Mouse (Mus musculus) CH12.LX (cell line): ENCODE data around the gene Ctc1. TPM values are rescaled to one million over a fixed set of nuclear protein-coding genes. Genes with fewer than 3 reads are reported as not detected.

Source experiments
- DNase-seq: peaks from one replicate; pipeline ENCODE4 v3.0.0-alpha.2; 2013; ENCODE audit errors: extremely low read depth
- H3K27ac ChIP-seq: 2 replicates; pipeline ENCODE4 v1.5.1; 2012; ENCODE audit warnings: low read depth, mild to moderate bottlenecking, control low read depth, moderate library complexity; ENCODE audit not compliant: insufficient read depth
- H3K27me3 ChIP-seq: replicated peaks from 2 replicates; pipeline ENCODE3; 2012; ENCODE audit warnings: inconsistent platforms
- H3K36me3 ChIP-seq, 2 experiments: replicated peaks in 1 of 2; 2 replicates each; pipeline versions ENCODE3 to v1.6.1; 2012; ENCODE audit warnings: inconsistent platforms in 1 of 2, low read length in 1 of 2, mild to moderate bottlenecking in 1 of 2, mixed read lengths in 1 of 2, moderate library complexity in 1 of 2; ENCODE audit not compliant: control insufficient read depth in 1 of 2, insufficient read depth in 1 of 2
- H3K4me1 ChIP-seq, 2 experiments: 2 replicates each; pipeline ENCODE4 v1.6.1; 2012; ENCODE audit warnings: inconsistent platforms in 1 of 2, moderate library complexity in 1 of 2; ENCODE audit not compliant: insufficient read depth in 2 of 2, control insufficient read depth in 1 of 2
- H3K4me2 ChIP-seq: 2 replicates; pipeline ENCODE4 v1.6.1; 2012; ENCODE audit warnings: low read depth, mild to moderate bottlenecking, control low read depth; ENCODE audit not compliant: poor library complexity, insufficient read depth, severe bottlenecking
- H3K4me3 ChIP-seq, 3 experiments: fragments of 150-350 bp in 1 of 3; sonication (generic) in 1 of 3; replicated peaks in 1 of 3; 2 replicates each; pipeline versions ENCODE3 to v1.5.1; 2011 to 2012; ENCODE audit warnings: low read depth in 2 of 3, low read length in 2 of 3, mild to moderate bottlenecking in 2 of 3, moderate library complexity in 2 of 3, control low read depth in 1 of 3, improper control_type of control experiment in 1 of 3, inconsistent platforms in 1 of 3, mixed read lengths in 1 of 3; ENCODE audit not compliant: poor library complexity in 1 of 3
- H3K79me2 ChIP-seq: replicated peaks from 2 replicates; pipeline ENCODE4 v1.6.1; 2012; ENCODE audit warnings: mild to moderate bottlenecking, moderate library complexity; ENCODE audit not compliant: control insufficient read depth, poor library complexity, insufficient read depth, severe bottlenecking; ENCODE audit errors: extremely low read depth
- H3K9ac ChIP-seq: 2 replicates; pipeline ENCODE4 v1.6.1; 2012; ENCODE audit warnings: low read depth, mild to moderate bottlenecking, control low read depth, moderate library complexity; ENCODE audit not compliant: insufficient read depth
- H3K9me3 ChIP-seq: replicated peaks from 2 replicates; pipeline ENCODE3; 2012; ENCODE audit warnings: low read length, inconsistent platforms, mixed read lengths
- BHLHE40 ChIP-seq: IDR thresholded peaks from 2 replicates; pipeline ENCODE4 v1.6.1; 2011; ENCODE audit warnings: mild to moderate bottlenecking, low read depth, low read length, improper control_type of control experiment
- CHD2 ChIP-seq: IDR thresholded peaks from 2 replicates; pipeline ENCODE4 v1.6.1; 2011; ENCODE audit warnings: low read length, improper control_type of control experiment
- ELF1 ChIP-seq: IDR thresholded peaks from 2 replicates; pipeline ENCODE4 v1.6.1; 2014; ENCODE audit warnings: low read depth, mild to moderate bottlenecking, inconsistent platforms, low read length, improper control_type of control experiment
- ETS1 ChIP-seq: conservative IDR thresholded peaks from 2 replicates; pipeline ENCODE4 v1.6.1; 2012; ENCODE audit warnings: low read depth, mild to moderate bottlenecking, inconsistent platforms, low read length, improper control_type of control experiment, moderate library complexity
- GABPA ChIP-seq: IDR thresholded peaks from 2 replicates; pipeline ENCODE4 v1.6.1; 2012; ENCODE audit warnings: low read depth, low read length, improper control_type of control experiment, inconsistent platforms; ENCODE audit not compliant: insufficient replicate concordance
- JUN ChIP-seq: IDR thresholded peaks from 2 replicates; pipeline ENCODE4 v1.6.1; 2011; ENCODE audit warnings: low read depth, mild to moderate bottlenecking, low read length, improper control_type of control experiment, moderate library complexity; ENCODE audit not compliant: insufficient read depth
- JUND ChIP-seq: conservative IDR thresholded peaks from 2 replicates; pipeline ENCODE4 v1.6.1; 2011; ENCODE audit warnings: low read depth, low read length, improper control_type of control experiment
- KAT2A ChIP-seq: IDR thresholded peaks from 2 replicates; pipeline ENCODE4 v1.6.1; 2012; ENCODE audit warnings: low read length, improper control_type of control experiment, inconsistent platforms; ENCODE audit not compliant: insufficient replicate concordance
- MAFK ChIP-seq: IDR thresholded peaks from 2 replicates; pipeline ENCODE4 v1.6.1; 2011; ENCODE audit warnings: low read length, improper control_type of control experiment; ENCODE audit not compliant: insufficient replicate concordance
- MXI1 ChIP-seq: IDR thresholded peaks from 2 replicates; pipeline ENCODE4 v1.6.1; 2011; ENCODE audit warnings: mild to moderate bottlenecking, low read depth, low read length, improper control_type of control experiment
- NELFE ChIP-seq: IDR thresholded peaks from 2 replicates; pipeline ENCODE4 v1.6.1; 2011; ENCODE audit warnings: low read depth, low read length, improper control_type of control experiment
- PAX5 ChIP-seq: IDR thresholded peaks from 2 replicates; pipeline ENCODE4 v1.6.1; 2012; ENCODE audit warnings: low read length, inconsistent platforms, mixed read lengths
- POLR2A ChIP-seq: IDR thresholded peaks from 2 replicates; pipeline ENCODE4 v1.6.1; 2011; ENCODE audit warnings: low read depth, mild to moderate bottlenecking, improper control_type of control experiment, low read length
- RAD21 ChIP-seq: IDR thresholded peaks from 2 replicates; pipeline ENCODE4 v1.6.1; 2011; ENCODE audit warnings: low read depth, mild to moderate bottlenecking, low read length, improper control_type of control experiment, moderate library complexity
- RCOR1 ChIP-seq: conservative IDR thresholded peaks from 2 replicates; pipeline ENCODE4 v1.6.1; 2012; ENCODE audit warnings: low read depth, mild to moderate bottlenecking, inconsistent platforms, low read length, improper control_type of control experiment
- SIN3A ChIP-seq: IDR thresholded peaks from 2 replicates; pipeline ENCODE4 v1.6.1; 2012; ENCODE audit warnings: low read length, improper control_type of control experiment, inconsistent platforms
- TCF12 ChIP-seq: IDR thresholded peaks from 2 replicates; pipeline ENCODE4 v1.6.1; 2014; ENCODE audit warnings: low read depth, mild to moderate bottlenecking, inconsistent platforms, low read length, improper control_type of control experiment
- ZKSCAN1 ChIP-seq: IDR thresholded peaks from 2 replicates; pipeline ENCODE4 v1.6.1; 2012; ENCODE audit warnings: low read depth, inconsistent platforms, low read length, improper control_type of control experiment, borderline replicate concordance
- dilution Hi-C: fragments of 300-500 bp; cut with MboI; formaldehyde crosslinking; loops from 2 replicates; pipeline ENCODE4 v1.14.3; 2020; ENCODE audit warnings: low sequenced_read_pairs; ENCODE audit not compliant: extremely low pct_unique_long_range_greater_than_20kb, extremely low pct_ligation_motif_present
- in situ Hi-C: fragments of 300-500 bp; cut with MboI; formaldehyde crosslinking; loops from 3 replicates; pipeline ENCODE4 v1.14.3; 2019; ENCODE audit warnings: low sequenced_read_pairs, low pct_ligation_motif_present, low pct_unique_long_range_greater_than_20kb, mixed read lengths
- polyA plus RNA-seq: library from polyadenylated mRNA; unstranded; fragments of >175 nt; gene quantifications from 2 replicates; pipeline ENCODE4 v1.2.1, GENCODE M21; 2012; ENCODE audit warnings: low read depth; ENCODE audit not compliant: insufficient read length
- total RNA-seq, 2 experiments: library from RNA; depleted of rRNA; stranded (reverse); fragments of 300-350 nt in 1 of 2; fragments of >200 nt in 1 of 2; gene quantifications; 2 replicates each; pipeline ENCODE4 v1.2.3; 2012 to 2014

Ctc1 gene
- total and polyA plus RNA-seq, 3 experiments = 20.5 to 69.8 (median 44.8) TPM

DNA sequence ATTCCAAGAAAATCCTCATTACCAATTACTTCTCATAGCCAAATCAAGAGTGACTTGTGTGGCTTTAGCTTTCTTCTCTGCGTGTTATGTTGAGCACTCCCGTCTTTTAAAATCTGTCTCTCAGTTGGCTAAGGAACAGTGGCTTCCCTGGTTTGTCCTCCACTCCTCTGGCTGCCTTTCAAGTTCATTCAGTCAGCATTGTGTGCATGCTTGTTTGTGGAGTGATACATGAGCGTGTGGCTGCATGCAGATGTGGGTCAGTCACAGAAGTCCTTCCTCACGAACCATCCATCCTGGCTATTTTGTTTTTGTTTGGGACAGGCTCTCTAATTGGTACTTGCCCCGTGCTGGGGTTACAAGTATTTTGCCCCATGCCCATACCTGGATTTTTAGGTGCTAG lies 60.9 kb downstream of the Ctc1 start:
- no peak overlapping the region for H3K9ac ChIP-seq
- H3K27me3 ChIP-seq = peaks cover 2% of the 10 kb centered on the region
- no peak overlapping the region for H3K4me2 ChIP-seq
- no peaks in the 10 kb centered on the region for H3K9me3 ChIP-seq
- no peaks in the 10 kb centered on the region for H3K36me3 ChIP-seq
- H3K4me3 ChIP-seq = no peak overlapping the region
- dilution Hi-C loops (no loop called here), in situ Hi-C loops (loop anchor here (25.0 kb wide), 1 partner anchor 936 kb away; the partner anchor contains the start of genes Acadvl, Dlg4 and Dvl2)
- H3K79me2 ChIP-seq = no peaks in the 10 kb centered on the region
- TF ChIP-seq PAX5 (no peak), KAT2A (no peak), CHD2 (no peak), POLR2A (no peak), GABPA (no peak), ETS1 (no peak)
- peaks cover 27 to 69% of the 10 kb centered on the region in 2 experiments for H3K4me1 ChIP-seq
- DNase-seq = no peak
- no peak overlapping the region for H3K27ac ChIP-seq

DNA sequence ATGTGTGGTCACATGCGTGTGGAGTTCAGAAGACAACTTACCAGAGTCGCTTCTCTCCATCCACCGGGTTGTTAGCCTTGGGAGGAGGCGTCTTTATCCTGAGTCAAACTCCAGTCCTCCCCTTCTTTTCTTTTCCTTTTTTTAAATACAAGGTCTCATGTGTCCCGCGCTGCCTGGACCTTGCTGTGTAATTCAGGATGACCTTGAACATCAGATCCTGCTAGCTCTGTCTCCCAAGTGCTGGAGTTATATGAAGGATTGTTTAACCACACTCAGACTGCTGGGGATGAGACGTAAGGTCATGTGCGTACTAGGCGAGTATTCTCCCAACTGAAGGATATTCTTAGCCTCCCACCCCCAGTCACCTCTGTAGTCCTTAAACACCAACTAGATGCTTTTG lies 61.6 kb downstream of the Ctc1 start:
- H3K79me2 ChIP-seq = no peaks in the 10 kb centered on the region
- no peak overlapping the region for H3K9ac ChIP-seq
- TF ChIP-seq BHLHE40 = no peak
- no peak for TF ChIP-seq MXI1
- peaks cover 25 to 63% of the 10 kb centered on the region in 2 experiments for H3K4me1 ChIP-seq
- in situ Hi-C loops = loop anchor here (25.0 kb wide), 1 partner anchor 935 kb away; the partner anchor contains the start of genes Acadvl, Dlg4 and Dvl2
- no peak overlapping the region for H3K27ac ChIP-seq
- H3K9me3 ChIP-seq = no peaks in the 10 kb centered on the region
- dilution Hi-C loops = no loop called here
- no peaks in the 10 kb centered on the region for H3K36me3 ChIP-seq
- DNase-seq = no peak
- peaks cover 7% of the 10 kb centered on the region for H3K27me3 ChIP-seq
- no peak overlapping the region for H3K4me2 ChIP-seq
- no peak overlapping the region for H3K4me3 ChIP-seq

DNA sequence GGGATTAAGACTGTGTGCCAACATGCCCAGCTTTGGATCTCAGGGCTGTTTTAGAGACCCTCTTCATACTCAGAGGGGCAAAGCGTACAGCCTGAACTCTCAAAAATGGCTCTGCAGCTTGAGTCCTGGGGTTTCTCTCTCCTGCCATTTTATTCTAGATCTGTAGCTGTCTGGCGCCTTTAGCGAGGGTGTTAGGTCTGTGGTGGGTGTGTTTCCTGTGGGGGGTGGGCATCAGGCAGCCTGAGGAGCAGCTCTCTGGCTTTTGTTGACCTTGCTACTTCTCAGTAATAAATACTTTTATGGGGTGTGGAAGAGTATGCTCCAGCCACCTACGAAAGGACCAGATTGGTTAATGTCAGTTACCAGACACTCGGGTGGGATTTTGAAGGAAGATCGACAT lies 62.3 kb downstream of the Ctc1 start:
- no peaks in the 10 kb centered on the region for H3K36me3 ChIP-seq
- no peak overlapping the region for H3K27ac ChIP-seq
- H3K4me3 ChIP-seq = no peak overlapping the region
- H3K79me2 ChIP-seq = no peaks in the 10 kb centered on the region
- in situ Hi-C loops = loop anchor here (25.0 kb wide), 1 partner anchor 934 kb away; the partner anchor contains the start of genes Acadvl, Dlg4 and Dvl2
- no peak overlapping the region for H3K4me2 ChIP-seq
- no peak for DNase-seq
- H3K9me3 ChIP-seq = no peaks in the 10 kb centered on the region
- H3K9ac ChIP-seq = no peak overlapping the region
- TF ChIP-seq MXI1 (no peak), PAX5 (no peak), ZKSCAN1 (no peak), JUND (no peak), KAT2A (no peak), RAD21 (no peak), POLR2A (no peak), NELFE (no peak), CHD2 (no peak), JUN (no peak), RCOR1 (no peak), MAFK (no peak), ELF1 (no peak), TCF12 (no peak), SIN3A (no peak), ETS1 (no peak)
- TF ChIP-seq, all 38 proteins: peak for 0
- dilution Hi-C loops = no loop called here
- H3K4me1 ChIP-seq = peaks cover 24 to 59% of the 10 kb centered on the region in 2 experiments
- H3K27me3 ChIP-seq = peaks cover 13% of the 10 kb centered on the region
